Mouse (Mus musculus): ENCODE data around the gene Prrc2c.
"Not testable (repeated sequence)": the region's sequence is repeated elsewhere in the genome, so short reads cannot be mapped to it uniquely, and the experiment has no call there.

Gene Prrc2c

DNA sequence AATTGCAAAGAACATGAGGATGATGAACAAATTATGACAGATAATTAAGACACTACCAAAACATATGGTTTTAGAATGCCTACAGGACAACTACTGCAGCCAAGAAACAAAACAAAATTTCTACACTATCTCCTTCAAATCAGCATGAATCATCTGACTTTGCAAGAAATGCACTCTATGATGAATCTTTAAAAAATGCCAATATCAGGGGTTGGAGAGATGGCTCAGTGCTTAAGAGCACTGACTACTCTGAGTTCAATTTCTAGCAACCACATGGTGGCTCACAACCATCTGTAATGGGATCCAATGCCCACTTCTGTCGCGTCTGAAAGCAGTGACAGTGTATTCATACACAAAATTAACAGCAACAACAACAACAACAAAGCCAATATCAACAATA is 46.6 kb downstream of the Prrc2c start:
- no peak for DNase-seq (ENCODE audit: low read depth)

DNA sequence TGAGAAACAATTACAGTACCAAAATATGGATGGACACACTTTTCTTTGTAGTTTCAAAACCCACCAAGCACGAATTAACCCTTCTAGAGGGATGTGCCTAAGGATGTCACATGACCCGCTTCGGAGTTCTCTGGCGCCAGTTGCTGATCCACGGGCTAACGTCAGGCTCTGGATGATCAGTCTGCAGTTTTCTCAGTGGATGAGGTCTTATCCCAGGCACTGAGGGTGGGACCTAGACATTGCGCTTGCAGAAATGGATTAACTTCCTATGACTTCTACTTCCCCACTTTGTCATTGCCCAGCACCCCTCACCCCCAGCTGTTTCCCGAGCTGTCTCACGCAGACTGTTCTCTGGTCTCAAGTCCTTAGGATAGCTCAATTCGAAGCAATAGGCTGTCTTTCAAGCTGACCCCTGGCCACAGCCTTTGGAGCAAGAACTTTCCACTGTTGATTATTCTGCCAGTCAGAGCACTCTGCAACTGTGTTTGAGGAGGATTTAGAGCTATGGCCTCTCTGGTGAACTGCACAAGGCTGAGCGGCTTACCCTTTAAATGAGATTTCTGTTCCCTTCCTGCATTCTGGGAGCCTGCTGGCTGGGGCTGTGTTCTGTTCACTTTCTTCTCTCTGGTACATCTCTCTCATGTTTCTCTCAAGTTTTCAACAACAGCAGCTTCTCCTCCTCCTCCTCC is 74.7 kb downstream of the Prrc2c start:
- DNase-seq (ENCODE audit: low read depth), result peak; percentile 30

DNA sequence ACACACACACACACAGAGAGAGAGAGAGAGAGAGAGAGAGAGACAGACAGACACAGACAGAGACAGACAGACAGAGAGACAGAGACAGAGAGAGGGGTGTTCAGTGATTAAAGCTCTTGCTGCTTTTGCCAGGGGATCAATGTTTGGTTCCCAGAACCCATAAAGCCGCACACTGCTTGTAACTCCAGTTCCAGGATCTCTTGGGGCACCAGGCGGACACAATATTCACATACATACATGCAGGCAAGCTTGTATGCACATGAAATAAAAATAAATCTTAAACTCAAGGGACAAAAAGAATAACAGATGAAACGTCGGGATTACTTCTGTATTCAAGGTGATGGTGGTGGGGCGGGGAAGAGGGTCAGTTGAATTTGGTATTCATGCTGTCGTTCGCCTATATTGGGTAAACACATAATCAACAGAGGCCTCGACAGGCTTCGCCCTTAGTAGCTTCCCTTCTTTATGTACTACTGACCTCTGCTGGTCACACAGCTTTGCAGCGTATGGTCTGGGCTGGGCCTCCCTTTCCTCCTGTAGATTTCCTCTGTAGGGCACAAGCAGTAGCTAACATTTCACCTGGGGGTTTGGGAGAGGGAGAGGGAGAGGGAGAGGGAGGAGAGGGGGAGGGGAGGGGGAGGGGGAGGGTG is 75.4 kb downstream of the Prrc2c start:
- peak; percentile 81 for DNase-seq (ENCODE audit: low read depth)

DNA sequence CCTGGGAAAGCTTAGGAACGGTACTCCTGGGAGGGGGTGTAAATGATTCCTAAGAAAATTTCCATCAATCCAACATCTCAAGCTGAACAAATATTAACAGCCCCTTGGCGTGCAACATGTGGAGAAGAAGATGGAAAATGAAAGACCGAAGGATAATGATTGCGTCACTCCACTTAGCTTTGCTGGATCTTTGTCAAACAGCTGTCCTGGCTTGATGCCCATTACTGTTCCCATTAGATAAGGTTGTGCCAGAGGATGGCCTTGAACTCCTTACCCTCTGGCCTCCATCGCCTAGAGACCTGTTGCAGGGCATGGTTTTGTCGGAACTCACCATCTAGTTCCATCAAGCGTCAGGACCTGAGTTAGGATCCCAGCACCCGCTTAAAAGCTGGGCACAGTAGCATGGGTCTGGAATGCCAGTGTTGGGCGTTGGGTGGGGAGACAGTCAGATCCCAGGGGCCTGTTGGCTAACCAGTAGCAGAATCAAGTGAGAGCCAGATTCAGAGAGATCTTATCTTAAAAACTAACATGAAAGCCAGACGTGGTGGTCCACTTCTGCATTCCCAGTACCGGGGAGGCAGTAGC is 80.0 kb downstream of the Prrc2c start:
- no peak for DNase-seq (ENCODE audit: low read depth)

DNA sequence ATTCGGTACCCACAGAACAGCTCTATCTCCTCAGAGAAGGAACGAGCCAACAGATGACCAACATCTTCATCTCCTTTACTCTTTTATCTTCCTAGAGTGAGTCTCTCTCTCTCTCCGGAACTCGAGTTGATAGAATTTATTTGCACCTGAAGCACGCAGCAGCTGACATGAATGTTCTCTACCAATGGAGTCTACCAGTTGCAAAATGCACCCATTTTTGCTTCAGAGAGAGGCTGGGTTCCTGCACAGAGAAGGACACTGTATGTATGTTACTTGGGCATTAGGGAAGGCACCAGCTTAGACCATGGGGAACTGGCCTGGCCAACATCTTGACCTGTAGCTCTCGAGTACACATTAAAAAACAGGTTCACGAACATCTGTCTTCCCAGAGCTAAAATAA is 82.2 kb downstream of the Prrc2c start, which contains the start of gene Myocos:
TSS of gene Myocos (minus strand) at position 101 of the 400 bp plus-strand sequence.
- DNase-seq (ENCODE audit: low read depth), result no peak

DNA sequence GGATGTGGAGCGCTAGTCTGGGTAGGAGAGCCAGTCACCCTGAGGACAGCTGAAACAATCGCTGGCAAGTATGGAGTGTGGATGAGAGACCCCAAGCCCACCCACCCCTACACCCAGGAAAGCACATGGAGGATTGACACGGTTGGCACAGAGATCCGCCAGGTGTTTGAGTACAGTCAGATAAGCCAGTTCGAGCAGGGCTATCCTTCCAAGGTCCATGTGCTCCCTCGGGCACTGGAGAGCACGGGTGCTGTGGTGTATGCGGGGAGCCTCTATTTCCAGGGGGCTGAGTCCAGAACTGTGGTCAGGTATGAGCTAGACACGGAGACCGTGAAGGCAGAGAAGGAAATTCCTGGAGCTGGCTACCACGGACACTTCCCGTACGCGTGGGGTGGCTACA is 91.9 kb downstream of the Prrc2c start:
- DNase-seq (ENCODE audit: low read depth), result no peak

DNA sequence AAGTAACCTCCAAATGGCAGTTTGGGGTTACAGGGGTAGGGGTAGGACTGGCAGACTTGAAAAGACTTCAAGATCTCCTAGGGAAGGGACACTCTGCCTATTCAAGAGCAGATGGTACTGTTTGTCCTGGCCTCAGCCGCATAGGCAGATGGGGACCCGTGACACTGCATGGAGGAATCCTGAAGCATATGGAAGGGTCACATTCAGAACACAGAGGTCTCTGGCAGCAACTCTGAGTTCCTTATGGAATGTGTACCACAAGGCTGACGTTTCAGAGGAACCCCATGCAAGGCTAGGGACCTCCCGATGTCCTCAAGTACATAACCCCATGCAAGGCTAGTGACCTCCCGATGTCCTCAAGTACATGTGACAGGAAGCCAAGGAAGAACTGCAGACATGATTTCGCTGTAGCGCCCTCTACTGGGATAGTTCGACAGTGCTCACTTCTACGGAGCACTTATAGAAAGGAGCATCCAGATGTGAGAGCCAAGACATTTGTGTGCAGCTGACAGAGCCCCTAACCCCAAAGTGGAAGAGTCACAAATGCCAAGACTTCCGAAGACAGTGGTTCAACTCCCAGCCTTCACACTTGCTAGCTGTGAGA is 94.2 kb downstream of the Prrc2c start:
- DNase-seq (ENCODE audit: low read depth), result peak; percentile 48

DNA sequence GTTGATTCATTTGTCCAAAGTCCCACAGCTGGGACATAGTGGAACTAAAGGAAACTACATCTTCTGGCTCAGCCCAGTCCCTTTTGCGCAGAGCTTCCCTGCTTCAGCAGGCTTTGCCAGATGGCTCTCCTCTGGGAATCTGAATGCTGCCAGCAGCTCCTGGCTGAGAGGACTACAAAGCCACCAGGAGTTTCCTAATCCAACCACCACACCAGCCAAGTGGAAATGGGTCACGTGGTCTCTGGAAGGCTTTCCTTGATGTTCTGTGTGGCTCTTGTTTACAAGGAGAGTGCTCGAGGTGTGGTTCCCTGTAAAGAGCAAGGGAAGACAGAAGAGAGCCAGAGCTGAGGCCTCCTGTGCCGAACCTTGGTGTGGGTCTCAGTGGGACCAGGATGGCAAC is 96.6 kb downstream of the Prrc2c start:
- no peak for DNase-seq (ENCODE audit: low read depth)

DNA sequence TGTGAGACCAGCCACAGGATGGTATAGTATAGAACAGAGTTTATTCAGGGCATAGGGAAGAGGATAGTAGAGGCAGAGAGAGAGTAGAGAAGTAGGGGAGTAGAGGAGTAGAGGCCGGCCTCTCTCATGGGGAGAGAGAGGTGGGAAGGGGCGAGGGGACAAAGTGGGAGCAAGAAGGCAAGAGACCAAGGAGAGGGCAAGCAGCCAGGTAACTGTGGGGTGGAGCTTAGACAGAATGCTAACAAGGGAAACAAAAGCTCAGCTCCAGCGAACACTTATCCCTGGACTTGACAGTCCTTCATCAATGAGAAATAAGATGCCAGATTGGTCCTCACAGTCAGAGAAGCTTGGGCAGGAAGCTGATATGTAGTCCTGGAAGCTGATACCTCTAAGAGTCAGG is 97.8 kb downstream of the Prrc2c start:
- no peak for DNase-seq (ENCODE audit: low read depth)

DNA sequence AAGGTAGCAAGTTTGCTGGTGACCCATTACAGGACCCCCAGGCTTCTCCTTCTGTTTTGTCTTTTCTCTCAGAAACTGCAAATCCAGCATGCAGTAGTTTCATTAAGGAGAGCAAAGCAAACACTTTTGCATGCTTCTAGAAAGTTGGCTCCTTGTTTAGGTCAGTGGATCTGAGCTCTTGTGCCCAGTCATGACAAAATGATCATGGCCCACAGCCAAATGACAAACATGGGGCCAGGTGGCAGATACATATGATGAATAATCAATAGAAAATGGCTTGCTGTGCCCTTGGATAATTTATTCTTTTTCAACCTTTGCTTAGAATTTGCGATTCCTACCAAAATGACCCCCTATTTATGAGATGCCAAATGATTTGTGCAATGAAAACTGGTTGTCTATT is 100.5 kb downstream of the Prrc2c start:
- DNase-seq (ENCODE audit: low read depth), result no peak

DNA sequence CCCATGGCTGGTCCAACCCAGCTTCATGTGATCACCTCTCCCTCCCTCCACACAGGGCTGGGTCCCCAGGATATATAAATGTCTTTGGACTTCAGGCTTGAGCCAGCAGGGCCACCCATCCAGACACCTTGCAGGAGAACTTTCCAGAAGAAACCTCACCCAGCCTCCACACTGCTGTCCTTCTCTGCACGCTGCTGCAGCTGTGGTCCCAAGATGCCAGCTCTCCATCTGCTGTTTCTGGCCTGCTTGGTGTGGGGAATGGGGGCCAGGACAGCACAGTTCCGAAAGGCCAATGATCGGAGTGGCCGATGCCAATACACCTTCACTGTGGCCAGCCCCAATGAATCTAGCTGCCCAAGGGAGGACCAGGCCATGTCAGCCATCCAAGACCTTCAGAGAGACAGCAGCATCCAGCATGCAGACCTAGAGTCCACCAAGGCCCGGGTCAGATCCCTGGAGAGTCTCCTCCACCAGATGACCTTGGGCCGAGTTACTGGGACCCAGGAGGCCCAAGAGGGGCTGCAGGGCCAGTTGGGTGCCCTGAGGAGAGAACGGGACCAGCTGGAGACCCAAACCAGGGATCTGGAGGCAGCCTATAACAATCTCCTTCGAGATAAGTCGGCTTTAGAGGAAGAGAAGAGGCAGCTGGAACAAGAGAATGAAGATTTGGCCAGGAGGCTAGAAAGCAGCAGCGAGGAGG is 101.2 kb downstream of the Prrc2c start, which contains the start of gene Myoc:
TSS of gene Myoc (plus strand) at position 105 of the 700 bp plus-strand sequence.
- DNase-seq (ENCODE audit: low read depth), result no peak

DNA sequence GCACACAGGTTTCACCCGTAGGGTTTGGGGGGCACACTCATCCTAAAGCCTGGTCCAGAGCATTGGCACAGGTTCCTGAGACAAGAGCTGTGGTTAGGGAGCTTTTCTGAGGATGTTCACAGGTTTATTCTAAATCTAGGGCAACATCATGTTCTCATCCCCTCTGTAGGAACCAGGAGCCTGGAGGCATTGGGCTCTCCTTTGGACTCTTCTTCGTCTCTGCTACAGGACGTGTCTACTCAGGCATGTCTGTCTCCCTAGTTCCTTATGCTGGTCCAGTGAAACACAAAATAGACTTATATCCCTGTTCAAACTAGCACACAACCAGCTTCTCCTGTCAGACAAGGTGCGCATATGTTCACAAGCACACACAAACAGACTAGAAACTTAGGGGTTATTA is 101.8 kb downstream of the Prrc2c start:
- DNase-seq (ENCODE audit: low read depth), result no peak

DNA sequence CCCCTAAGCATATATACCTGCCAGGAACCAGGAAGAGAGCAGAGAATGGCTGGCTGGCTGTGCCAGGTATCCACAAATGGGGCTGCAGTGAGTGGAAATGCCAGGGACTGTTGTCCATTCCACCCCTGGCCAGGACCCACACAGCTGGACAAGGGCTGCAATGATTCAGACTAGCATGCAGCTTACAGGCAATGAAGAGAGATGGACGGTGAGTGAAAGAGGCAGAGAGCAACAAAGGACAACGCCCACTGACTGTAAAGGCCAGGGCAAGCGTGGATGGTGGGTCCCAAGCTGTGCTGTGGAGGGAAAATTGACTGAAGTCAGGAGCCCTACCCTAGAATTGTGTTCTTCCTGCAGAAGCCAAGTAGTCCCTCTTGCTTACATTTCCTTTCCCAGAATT is 103.8 kb downstream of the Prrc2c start:
- DNase-seq (ENCODE audit: low read depth), result no peak

DNA sequence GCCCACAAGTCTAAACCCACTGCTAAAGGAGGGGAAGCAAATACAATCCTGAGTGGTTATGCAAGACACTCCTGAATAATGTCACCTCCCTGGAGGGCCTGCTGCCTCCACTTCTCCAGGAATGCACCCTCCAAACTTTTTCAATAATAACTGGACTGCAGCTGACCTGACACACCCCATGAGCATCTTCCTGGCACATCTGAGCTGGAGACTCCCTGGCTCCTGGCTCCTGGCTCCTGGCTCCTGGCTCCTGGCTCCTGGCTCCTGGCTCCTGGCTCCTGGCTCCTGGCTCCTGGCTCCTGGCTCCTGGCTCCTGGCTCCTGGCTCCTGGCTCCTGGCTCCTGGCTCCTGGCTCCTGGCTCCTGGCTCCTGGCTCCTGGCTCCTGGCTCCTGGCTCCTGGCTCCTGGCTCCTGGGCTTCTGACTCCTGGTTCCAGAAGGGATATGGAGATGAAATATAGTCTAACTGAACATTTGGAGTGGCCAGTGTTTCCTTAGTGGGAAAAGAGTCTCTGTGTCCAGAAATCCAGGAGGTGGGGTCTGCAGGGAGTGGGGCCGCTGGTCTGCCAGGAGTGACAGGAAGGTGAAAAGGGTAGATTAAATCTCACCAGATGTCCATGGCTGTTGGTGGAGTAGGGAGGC is 104.9 kb downstream of the Prrc2c start:
- not testable (repeated sequence) for DNase-seq (ENCODE audit: low read depth)

DNA sequence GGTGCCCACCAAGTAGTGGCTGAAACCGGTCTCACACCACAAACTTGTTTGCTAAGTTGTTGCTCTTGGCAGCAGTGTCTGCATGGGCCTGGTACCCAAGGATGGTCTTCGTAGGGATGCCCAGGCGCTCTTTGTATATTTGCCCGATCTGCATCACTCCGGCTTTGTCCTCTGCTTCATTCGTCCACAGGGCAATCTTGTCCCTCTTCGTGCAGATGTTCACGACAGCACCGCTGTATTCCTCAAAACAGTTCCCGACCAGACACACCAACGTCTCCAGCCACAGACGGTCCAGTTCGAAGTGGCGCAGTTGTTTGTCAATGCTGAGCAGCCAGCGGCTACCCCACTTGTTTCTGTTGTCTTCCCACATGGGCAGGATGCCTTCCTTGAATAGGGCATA is 112.0 kb downstream of the Prrc2c start:
- DNase-seq (ENCODE audit: low read depth), result not testable (repeated sequence)

DNA sequence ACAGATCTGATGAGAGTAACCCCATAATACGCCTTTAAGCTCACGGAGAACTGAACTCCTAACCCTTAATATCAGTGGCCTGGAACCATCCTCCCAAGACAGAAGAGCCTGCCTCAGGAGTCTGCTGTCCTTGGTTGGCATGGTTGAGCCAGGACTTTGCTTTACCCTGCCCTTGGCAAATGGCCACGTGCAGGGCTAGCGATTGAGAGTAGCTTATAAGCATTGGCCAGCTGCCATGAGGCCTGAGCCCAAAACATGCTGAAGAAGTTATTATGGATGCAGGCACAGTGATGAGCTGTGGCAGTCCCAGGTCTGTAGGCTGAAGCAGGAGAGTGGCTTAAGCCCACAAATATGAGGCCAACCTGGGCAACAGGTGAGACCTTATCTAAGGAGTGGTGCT is 112.5 kb downstream of the Prrc2c start:
- DNase-seq (ENCODE audit: low read depth), result not testable (repeated sequence)

DNA sequence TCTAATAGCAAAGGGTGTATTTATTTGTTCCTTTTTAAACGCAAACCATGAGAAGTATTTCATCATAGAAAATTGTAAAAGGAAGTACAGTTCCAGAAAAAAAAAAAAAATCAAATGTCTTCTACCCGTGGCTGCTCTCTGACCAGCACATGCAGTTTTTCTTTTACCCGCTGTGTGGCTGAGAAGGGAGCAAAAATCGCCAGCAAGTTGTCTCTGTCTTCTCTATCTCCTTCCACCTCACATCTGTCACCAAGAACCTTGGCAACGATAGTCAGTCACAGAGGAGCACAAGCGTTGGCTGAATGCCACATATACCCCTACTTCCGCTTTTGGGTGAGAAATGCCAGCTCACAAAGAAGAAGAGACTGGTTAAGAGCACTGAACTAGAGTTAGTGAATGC is 115.1 kb downstream of the Prrc2c start:
- peak; percentile 25 for DNase-seq (ENCODE audit: low read depth)

DNA sequence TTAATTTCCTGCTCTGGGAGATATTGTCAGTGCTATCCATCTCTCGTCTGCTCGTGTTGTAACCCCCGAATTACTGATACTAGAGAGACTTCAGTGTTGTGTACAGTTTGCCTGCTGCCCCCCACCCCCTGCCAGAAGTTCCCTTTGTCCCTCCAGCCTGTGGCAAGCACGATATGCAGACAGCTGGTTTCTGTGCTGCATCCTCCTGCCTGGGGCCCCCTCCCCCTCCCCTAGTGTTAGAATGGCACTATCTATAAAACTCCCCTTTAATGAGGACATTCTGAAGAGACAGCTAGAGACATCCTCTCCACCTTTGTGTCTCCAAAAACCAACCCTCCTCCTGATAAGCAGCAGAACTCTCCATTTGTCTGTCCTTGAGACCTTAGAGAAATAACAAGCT is 116.5 kb downstream of the Prrc2c start:
- no peak for DNase-seq (ENCODE audit: low read depth)
